Mouse (Mus musculus) right cerebral cortex, adult 18-20 months (tissue): ENCODE data around the gene Cops8.

ENCODE experiments used
- DNase-seq: peaks from one replicate; pipeline ENCODE4 v3.0.0; 2022; ENCODE audit warnings: mixed read lengths

The Cops8 gene

DNA sequence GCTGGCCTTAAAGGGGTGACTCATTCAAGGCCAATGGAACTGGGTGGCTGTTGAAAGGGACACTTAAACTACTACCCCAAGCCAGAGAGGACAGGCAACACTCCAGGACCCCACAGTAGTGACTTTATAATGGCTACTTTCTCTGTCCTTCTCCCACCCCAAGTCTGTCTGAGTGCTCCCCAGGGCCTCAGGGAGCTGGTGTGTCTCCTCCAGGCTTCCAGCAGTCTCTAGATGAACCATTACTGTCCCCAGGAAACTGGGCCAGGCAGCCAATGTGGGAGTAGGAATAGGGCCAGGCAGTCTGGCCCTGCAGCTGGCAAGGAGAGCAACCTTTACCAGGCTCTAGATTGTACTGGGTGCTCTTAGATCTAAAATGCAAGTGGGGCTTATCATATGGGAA lies 49.0 kb downstream of the Cops8 start:
- no peak for DNase-seq

DNA sequence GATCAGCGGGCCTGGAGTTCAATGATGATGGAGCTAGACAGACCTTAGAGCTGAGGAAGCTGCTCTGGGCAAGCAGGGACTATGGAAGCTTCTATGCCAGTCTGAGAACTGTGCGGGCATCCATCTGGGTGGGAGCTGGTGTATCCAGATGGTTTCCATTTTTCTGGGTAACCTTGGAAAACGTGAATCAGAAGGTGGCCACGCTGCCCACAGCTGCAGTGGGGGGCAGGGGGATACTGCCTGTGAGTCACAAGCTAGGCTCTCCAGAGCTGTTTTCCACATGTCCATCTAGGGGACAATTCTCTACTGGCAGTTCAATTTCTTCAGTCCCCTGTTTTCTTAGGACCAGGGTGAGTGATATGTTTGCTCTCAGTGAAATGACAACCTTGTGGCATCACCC lies 49.8 kb downstream of the Cops8 start:
- no peak for DNase-seq

DNA sequence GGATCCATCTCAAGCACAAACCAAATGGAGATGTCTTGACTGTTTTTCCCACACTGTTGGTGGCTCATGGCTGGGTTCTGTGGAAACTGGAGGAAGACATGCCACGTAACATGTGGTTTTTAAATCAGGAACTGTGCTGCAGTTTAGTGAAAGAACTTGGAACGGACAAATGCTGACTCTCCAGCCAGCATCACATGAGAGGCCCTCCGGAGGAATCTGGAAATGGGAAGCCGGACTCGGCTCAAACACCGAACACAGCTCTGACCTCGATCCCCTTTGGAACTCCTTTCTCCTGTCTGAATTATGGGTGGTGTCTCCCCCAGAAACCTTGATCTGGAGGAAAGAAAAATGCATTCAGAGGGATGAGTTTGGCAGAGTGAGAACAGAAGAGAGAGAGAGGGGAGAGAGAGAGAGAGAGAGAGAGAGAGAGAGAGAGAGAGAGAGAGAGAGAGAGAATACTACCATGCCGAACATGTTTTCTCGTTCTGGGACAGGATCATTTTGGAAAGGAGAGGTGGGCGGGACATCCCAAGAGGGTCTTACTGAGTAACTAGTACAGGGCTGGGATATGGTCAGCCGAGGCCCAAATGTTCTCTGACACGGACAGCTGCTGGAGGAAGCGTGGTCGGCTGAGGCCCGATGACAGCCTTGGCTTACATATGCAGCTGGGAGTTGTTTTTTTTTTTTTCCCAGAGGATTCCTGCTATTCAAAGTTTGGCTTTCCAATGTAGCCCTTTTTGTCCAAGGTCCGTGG lies 53.9 kb downstream of the Cops8 start:
- DNase-seq, result no peak

DNA sequence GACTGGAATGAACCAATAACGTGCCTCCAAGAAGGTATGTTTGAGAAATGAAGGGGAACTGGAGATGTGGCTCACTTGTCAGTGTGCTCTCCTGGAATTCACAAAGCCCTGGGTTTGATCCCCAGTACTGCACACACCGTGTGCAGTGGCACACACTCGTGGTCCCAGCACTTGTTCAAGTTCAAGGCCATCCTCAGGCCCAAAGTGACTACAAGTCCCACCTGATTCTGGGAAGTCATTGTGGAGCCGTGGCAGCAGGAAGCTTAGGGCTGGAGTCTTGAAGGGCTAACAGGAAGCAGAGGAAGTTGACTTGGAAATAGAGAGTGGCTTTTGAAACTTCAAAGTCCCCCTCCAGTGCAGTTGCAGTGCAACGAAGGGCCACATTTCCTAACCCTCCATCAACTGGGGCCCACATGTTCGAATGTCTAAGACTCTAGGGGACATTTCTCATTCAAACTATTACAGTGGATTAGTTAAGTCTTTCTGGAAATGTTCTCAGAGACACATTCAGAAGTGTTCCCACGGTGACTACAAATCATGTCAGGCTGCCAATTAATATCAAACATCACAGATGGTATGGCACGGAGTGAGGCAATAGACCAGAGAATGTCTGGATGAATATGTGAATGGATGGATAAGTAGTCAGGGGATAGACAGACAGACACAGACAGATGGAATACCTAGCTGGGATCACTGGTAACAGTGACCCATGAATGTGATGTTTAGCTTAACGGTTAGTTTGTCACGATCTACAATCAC lies 54.7 kb downstream of the Cops8 start:
- no peak for DNase-seq

DNA sequence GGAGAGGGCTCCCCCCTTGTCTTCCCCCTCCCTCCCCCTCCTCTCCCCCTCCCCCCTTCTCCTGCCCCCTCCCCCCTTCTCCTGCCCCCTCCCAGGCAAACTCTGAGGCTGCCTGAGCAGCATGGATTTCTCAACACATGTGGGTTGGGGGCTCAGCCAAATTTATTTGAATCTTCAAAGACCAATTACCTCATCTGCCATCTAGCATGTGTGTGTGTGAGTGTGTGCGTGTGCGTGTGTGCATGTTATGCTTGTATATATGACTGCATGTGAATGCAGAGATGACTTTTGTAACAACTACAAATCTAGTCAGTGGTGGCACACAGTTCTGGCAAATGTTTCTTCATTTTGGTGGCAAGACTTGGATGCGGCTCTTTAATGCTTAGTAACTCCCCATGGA lies 55.8 kb downstream of the Cops8 start:
- DNase-seq, result no peak

DNA sequence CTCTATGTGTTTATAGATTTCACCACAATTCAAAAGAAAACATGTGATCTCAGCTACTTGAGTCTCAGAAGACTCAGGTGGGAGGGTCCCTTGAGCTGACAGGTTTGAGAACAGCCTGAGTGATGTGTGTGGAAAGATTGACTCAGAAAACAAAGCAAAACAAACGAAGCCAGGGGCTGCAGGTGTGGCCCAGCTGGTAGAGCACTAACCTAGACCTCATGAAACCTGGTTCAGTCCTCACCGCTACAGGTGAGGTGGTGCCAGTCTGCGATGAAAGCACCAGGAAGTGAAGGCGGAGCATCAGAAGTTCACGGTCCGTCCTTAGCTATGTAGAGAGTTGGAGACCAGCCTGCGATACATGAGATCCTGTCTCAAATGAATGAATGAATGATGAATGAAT lies 57.4 kb downstream of the Cops8 start:
- no peak for DNase-seq

DNA sequence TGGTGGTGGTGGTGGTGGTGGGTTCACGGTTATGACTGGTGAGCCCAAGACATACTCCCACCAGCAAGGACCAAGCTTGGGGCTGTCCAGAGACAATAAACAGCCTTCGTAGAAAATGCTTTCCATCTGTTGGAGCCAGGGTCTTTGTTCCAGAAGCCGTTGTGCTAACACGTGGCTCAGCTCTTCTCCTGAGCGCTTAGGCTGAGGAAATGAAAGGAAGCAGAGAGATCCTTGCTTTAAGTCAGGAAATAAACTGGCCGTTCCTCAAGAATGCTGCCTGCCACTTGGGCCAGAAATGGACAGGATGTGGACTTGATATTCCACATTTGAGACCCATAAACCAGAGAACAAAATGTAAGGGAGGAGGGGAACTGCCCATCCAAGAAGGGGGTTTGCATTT lies 59.7 kb downstream of the Cops8 start:
- DNase-seq, result no peak
